Mouse (Mus musculus) cerebellum, adult 2 months (tissue): ENCODE measurements at regions not wholly inside any gene's neighbourhood (a gene's known extent, or its start where the extent isn't known, plus 50 kb on each side); places are given as distances from the start of the nearest gene placed in this dataset.

Source experiments
- CTCF ChIP-seq: fragments of 200-500 bp; IDR thresholded peaks from 2 replicates; pipeline ENCODE4 v1.5.1; 2011; ENCODE audit warnings: low read depth, mild to moderate bottlenecking, control low read depth, low read length, moderate library complexity, borderline replicate concordance; ENCODE audit not compliant: insufficient read depth
- POLR2A ChIP-seq: fragments of 200-500 bp; IDR thresholded peaks from 2 replicates; pipeline ENCODE4 v1.6.1; 2011; ENCODE audit warnings: low read length, control low read depth, borderline replicate concordance; ENCODE audit not compliant: insufficient read depth

DNA sequence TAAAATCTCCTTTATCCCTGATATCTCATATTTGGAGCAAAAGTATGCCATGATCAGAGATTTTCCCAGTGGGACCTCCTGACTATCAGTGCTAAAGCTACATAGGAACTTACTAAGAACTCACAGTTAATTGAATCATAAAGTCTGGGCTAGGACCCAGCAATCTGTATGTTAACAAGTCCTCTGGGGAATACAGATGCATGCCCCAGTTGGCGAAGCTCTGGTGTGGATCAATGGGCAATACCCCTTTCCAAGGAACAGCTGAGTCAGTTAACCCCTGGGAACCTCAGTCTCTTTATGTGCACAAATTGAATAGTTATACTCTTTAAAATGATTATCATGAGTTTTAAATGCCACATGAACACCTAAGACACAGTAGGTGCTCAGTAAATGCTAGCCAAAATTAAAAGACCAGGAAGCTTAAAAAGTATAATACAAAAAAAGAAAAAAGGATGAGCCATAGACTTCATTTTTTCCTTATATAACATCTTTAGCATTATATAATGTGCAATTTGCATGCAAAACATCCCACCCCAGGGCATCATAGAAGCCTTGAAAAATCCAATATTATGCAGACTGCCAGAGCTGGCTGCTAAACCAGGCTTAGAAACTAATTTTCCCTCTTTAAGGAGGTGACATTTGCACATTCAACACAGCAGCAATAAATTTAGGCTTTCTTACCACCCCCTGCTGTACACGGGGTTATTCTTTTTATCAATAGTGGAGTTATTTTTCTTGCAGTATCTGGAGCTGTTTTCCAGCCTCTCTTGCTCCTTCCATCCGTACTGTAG, 202.7 kb downstream of the Gm16223 start:
- TF ChIP-seq POLR2A (no peak), CTCF (no peak)
